Mouse (Mus musculus): Measurements from ENCODE around the gene Nfasc.

Gene Nfasc

DNA sequence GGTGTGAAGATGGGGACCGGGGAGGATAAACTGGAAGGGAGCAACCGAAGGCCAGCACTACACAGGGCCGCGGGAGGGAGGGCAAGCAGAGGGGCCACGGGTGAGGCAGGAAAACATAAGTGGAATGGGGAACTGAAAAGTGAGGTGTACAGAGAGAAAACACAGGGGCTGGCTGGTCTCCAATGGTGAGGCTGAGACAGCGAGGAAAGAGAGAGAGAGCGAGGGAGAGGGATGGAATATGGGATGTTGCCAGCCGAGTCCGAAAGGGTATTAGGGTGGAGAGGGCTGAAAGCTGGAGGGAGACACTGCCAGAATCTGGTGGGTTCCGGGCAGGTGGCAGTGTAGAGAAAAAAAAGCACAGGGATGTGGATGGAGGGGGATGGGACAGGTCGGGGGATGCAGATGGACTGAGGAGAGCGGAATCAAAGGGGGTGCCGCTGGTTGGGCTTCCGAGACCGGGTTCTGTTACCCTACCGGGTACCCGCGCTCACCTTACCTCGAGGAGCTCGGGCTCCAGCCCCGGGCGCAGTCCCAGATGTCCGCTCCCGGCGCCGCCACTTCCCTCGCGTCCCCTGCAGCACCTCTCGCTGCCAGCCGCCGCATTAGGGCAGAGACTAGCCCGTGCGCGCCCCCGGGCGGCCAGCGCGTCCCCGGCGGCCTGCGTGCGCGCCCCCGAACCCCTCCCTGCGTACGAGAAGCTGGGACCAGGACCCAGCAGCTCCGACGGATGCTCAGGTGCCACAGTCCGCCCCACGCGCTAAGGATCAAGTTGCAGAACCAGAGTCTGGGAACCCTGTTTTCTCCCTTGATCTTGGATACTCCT, at the start of gene Nfasc:
Nfasc (minus strand) TSS at position 623 of the 823 bp plus-strand sequence.
- peak; percentile 45 for DNase-seq (ENCODE audit: low read depth, low spot score)

- DNase-seq (ENCODE audit: low read depth, low spot score), result no peak
Observed at GRCm38 (mm10) chr1:132791049-132791448, 49.5 kb upstream of the Nfasc start.

GRCm38 (mm10) chr1:132786866-132787265, 45.3 kb upstream of the Nfasc start:
- DNase-seq (ENCODE audit: low read depth, low spot score), result no peak

- DNase-seq (ENCODE audit: low read depth, low spot score), result no peak
Observed at GRCm38 (mm10) chr1:132781607-132782445, 40.2 kb upstream of the Nfasc start.

- DNase-seq (ENCODE audit: low read depth, low spot score), result no peak
Observed at GRCm38 (mm10) chr1:132780961-132781360, 39.4 kb upstream of the Nfasc start.

DNA sequence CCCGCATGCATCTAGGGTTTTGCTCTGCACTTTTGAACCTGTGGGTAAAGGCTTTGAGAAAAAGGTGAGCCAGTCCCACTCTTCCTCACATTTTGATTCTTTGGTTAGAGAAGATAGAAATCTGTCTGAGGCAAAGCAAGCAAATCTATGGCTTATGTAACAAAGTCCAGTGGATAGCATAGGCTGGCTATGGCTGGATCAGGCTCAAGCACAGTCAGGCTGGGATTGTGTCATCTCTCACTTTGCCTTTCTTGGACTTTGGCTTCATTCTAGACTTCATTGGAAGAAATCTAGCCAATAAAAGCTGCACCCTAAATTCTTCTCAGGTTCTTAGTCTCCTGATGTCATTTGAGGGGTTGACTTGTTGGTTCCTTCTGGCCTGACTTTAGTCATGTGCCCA, 38.7 kb upstream of the Nfasc start:
- DNase-seq (ENCODE audit: low read depth, low spot score), result no peak

- no peak for DNase-seq (ENCODE audit: low read depth, low spot score)
Observed at GRCm38 (mm10) chr1:132774959-132775358, 33.4 kb upstream of the Nfasc start.

- peak; percentile 54 for DNase-seq (ENCODE audit: low read depth, low spot score)
Observed at GRCm38 (mm10) chr1:132771377-132771776, 29.8 kb upstream of the Nfasc start.

DNA sequence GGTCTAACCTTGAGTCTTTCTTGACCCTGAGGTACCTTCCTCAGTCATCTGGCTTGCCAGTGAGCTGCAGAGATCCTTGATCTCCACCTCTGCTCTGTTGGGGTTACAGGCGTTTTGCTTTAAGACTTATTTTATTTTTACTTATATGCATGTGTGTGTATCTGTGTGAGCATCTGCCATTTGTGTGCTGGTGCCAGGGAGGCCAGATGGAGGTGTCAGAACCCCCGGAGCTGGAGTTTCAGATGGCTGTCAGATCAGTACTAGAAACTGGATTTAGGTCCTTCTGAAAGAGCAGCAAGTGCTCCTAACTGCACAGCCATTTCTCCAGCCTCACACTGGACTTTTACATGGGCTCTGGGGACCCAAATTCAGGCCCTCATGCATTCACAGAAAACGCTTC, 28.0 kb upstream of the Nfasc start:
- DNase-seq (ENCODE audit: low read depth, low spot score), result no peak

DNA sequence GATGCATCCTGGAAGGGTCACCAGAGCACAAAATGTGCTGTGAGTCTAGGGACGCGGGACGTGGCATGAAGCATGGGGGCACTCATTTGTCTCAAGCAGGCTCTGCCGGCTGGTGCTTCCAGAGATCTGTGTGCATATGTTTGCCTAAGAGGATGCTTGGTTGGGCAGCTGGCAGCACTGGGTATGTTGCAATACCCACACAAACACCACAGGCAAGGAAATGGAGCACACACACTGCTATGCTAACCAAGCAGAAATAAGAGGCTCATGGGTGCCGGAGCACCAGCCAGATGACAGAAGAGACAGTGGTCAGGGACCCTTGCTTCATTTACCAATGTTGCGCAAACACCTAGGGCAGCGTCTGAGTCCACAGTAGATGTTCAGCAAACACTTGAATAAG, 25.8 kb upstream of the Nfasc start:
- DNase-seq (ENCODE audit: low read depth, low spot score), result no peak

DNA sequence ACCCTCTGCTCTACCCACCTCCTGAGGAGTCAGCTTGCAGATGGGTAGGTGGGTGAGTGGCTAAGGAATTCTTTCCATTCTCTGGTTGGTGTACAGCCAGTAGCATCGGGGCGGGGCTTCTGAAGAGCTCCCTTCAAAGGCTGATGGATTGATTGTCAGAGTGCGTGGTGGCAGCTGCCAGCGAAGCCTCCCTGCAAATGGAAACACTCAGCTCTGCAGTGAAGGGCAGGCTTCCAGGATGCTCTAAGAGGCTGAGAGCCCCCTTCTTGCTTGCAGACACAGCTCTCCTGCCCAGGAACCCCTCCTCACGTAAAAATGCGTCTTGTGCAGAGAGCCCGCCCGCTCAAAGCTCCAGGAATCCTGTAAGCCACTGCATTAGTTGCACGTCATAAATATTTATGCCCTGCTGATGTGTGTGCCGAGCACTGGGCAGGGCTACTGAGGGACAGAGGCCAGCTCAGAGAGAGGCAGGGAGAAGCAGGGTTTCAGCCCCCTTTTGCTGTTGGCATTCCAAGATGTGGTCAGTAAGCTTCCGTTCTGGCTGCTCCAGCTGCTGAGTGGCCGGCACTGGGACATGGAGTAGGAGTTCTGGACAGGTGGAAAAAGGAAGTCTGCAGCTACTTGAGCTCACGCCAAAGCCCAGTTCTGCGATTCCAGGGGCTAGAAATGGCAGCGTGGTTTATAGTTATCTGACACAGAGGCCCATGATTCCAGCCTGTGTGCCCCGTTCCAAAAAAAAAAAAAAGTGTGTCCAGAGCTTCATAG, 24.5 kb upstream of the Nfasc start:
- DNase-seq (ENCODE audit: low read depth, low spot score), result no peak

DNA sequence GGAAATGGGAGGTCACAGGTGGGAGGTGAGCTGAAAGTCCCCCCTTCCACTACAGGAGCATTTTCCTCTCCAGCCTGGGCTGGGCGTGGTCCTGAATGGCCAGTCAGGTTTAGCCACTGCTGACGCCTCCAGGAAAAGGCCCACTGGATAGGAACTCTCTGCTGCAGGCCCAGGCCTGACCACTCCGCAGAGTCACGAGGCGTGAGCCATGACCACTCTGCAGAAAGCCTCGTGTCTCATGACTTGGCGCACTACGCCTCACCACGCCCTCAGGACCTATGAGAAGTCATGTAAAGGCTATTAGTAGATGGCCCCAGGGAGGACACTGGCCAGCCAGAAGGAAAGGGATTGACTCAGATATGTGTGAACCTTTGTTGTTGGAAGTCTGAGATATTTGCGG, 23.6 kb upstream of the Nfasc start:
- DNase-seq (ENCODE audit: low read depth, low spot score), result no peak

GRCm38 (mm10) chr1:132759390-132759789, 17.8 kb upstream of the Nfasc start:
- no peak for DNase-seq (ENCODE audit: low read depth, low spot score)

DNA sequence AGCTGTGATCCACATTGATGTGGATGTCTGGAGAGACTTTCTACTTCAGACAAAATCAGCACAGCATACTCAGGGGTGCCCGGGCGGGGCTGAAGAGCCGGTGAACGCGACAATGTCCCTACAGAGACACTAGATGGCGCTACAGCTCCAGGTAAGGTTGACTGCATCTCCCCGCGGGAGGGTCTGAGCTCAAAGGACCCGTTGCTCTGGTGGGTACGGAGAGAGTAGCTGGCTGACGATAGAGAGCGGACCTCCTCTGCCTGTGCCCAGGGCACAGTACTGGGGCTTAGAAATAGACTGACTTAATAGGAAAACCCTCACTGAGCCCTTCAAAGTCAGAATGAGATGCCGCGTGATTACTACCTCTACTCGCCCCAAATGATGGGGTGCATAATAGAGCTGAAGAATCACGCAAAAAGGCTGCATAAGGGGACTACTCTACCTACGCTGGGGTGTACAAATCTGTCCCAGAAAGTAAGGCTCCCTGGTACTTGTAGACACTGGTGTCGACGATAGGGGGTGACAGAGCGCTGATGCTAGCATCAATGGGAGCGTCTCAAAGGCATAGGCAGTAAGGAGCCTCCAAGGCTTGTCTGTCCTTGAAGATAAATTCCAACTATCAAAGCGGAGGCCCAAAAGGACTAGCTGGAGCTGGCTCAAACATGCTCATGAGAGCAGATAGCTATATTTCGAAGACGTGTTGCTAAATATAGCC, 17.2 kb upstream of the Nfasc start:
- DNase-seq (ENCODE audit: low read depth, low spot score), result peak; percentile 67

GRCm38 (mm10) chr1:132755211-132755610, 13.6 kb upstream of the Nfasc start:
- no peak for DNase-seq (ENCODE audit: low read depth, low spot score)

DNA sequence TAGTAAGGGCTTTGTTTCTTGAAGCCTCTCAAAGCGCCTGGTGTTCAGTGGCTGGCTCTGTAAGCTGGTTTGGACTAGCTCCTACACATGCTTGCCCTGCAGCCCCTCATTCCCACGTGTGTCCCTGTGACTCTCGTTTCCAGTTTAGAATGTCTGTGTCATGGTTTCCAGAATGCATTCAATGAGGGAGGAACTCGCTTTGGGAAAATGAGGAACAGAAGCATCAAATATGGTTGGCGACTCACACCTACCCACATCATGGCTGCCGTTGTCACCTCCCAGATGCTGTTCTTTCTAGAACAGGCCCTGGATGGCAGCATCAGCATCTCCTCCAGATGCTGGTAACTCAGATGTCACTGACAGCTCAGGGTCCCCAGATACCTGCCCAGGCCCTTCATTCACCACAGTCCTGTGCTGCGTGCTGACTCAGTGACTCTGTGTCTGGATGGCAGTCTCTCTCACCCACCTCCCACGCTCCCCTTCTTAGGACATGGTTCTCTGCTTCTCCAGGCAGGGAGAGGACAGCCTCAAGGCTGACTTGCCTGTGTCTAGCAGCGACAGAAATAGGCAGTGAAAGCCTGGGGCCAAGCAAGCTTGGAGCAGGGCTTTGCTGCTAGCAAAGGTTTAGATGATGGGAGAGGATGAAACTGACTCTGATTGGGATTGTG, 7.8 kb upstream of the Nfasc start:
- no peak for DNase-seq (ENCODE audit: low read depth, low spot score)

DNA sequence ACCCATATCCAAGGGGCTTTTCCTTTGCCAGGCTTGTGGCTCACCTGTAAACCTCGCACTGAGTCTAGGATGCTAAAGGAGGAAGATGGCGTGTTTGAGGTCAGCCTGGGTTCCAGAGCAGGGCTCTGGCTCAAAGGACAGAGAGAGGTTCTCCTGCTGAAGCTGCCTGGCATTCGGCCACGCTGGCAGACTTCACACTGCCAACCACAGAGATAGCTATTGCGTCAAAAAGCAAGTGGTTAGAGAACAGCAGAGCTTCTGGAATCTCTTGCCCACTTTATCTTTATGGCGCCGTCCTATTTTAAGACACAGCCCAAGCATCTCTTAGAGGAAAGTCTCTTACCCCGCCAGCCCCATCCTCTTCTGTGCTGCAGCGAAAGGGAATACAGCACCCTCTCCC, 4.7 kb upstream of the Nfasc start:
- DNase-seq (ENCODE audit: low read depth, low spot score), result no peak

GRCm38 (mm10) chr1:132745636-132746035, 4.0 kb upstream of the Nfasc start:
- no peak for DNase-seq (ENCODE audit: low read depth, low spot score)

DNA sequence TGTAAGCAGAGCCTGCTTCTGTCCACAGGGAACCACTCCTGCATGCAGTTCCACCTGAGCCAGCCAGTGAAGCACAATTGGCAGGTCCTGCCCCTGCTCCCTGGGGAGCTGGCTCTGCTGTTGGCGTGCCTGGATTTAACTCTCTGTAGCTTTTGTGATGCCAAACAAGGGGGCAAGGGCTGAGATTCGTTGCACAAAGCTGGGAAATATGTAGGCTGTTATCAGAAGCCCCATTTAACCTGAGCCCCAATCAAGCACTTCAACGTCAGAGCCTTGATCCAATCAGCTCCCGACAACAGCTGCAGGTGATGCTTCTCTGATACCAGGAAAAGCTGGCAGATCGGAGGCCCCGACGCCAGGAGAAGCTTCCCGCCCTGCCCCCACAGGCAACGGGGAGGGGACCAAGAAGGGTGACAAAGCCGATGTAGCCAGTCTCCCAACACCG, 2.5 kb downstream of the Nfasc start:
- DNase-seq (ENCODE audit: low read depth, low spot score), result no peak

DNA sequence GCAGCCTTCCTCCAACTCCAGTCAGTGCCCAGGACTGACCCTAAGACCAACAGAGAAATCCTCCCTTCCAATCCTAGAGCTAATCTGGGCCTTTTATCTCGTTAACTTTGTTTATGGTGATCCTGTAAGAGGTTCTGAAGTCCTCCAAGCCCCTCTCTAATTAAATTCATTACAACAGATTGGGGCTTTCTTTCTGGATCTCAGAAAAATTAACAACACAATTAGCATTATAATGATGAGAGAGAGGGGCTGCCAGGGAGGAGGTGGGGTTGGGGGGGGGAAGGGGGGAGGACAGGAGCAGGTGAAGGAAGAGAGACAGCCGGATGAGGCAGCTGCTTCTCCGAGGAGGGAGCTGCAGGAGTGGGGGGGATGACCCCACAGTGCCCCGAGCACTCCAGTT, 5.4 kb downstream of the Nfasc start:
- no peak for DNase-seq (ENCODE audit: low read depth, low spot score)
